Mouse (Mus musculus): ENCODE measurements at regions not wholly inside any gene's neighbourhood (a gene's known extent, or its start where the extent isn't known, plus 50 kb on each side); places are given as distances from the start of the nearest gene placed in this dataset.
A peak's percentile ranks its signal among the peaks of the same experiment; 100 is the strongest.

DNA sequence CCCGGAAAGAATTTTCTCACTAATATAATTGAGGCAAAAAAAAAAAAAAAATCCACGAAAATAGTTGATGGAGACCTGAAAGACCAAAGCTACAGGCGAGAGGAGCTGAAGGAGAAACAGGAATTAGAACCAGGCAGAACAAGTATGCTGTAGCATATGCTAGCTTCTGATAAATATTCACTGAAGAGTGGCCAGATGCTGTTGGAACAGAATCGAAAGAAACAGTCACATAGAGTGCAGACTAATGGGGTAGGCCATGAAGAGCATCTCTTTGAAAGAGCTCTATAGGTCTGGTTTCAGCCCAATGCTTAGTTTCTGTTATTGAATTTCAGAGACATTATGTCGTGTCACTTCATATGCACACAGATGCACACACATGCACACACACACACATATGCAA, 386.3 kb upstream of the Slc30a5 start:
- no peak for DNase-seq (ENCODE audit: low spot score)

DNA sequence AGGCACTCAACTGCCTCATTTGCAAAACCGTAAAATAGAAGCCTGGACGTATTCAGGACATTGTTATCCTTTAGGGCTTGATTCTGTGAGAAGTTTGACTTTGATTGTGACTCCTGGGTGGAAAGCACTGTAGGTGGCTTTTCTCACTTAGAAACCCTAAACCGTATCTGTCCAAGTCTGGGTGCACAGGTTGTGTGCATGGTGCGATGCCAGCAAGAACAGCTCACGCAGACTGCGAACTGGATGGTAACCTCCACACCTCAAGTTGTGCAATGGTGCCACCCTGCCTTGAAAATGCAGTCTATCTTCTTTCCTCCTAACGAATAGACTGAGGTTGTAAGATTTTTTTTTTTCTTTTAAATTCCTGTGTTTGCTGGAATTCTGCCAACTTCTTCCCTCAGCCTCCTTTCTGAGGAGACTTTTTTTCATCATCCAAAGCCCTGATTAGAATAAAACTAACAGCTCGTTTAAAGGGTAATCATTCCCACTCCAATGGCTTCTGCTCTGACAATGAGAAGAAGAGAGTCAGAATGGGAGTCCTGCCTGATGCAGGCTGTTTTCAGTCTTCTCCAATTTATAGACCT, 383.8 kb upstream of the Slc30a5 start:
- no peak for DNase-seq (ENCODE audit: low spot score)

DNA sequence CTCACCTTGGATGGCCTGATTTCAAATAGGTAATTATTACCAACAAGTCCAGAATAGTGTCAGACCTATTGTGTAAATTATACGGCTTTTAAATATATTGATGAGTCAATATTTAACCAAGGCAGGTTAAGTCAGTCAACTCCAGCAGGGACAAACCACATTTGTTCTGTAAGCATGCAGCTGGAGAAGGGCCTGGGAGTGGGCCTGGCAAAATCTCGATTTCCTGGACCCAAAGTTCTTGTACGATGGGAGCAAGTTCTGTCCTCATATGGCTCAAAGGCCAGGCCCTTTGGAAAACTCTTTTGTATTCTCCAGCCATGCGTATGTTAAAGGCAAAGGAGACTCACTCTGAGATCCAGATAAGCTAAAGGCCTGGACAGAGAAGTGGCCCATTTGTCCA, 383.2 kb upstream of the Slc30a5 start:
- DNase-seq (ENCODE audit: low spot score), result no peak

DNA sequence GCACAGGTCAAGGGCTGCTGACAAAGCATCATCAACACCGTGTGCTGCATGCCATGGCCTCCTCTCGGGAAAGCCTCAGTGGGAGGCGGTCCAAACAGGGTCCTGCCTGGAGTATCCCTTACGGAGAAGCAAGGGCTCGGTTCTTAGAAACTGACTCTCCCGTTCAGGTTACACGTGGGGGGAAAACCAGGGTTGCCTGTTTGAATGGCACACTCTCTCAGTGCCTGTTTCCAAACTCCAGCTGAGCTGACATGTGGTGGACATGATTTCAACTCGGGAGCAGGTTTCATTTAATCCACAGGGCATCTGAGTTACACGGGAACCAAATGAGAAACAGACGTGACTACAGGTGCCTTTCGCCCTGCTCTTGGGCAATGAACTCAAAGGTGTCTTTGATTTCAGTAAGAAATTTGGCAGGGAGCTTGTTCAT, 382.6 kb upstream of the Slc30a5 start:
- no peak for DNase-seq (ENCODE audit: low spot score)

DNA sequence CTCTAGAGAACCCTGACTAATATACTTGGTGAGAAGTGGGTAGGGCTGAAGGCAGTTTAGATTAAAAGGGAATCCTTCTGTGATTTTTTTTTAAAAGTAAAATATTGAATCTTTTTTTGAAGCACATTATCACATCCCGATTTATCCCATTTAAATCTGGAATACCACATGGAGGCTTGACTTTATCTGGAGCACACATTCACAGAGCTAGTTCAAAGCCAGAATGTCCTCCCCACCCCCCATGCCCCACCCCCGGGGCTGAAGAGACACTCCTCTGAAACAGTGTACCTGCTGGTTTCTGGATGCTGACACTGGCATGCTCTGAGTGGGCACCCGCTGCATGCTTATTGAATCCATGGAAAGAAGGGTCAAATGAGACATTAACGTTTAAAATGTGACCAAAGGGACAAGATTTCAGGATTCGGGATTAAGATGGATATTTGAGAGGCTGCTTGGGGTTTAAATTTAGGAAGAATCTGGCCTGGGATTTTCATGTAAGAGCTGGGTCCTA, 382.0 kb upstream of the Slc30a5 start:
- no peak for DNase-seq (ENCODE audit: low spot score)

DNA sequence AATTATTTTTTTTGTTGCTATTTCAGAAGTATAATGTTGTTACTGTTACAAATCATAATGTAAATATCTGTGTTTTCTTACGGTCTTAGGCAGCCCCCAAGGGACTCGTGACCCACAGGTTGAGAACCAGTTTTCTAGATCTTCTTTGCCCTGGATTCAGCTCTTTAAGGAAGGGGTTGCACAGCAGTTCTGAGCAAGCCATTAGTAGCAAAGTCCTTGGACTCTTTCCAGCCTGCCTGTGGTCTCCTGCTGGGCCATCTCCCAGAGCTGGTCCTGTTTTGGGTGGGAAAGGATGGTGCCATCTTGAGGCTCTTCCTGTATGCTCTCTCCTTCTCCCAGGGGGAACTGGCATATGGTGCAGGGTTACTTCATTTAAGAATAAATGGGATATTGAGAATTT, 380.9 kb upstream of the Slc30a5 start:
- no peak for DNase-seq (ENCODE audit: low spot score)

DNA sequence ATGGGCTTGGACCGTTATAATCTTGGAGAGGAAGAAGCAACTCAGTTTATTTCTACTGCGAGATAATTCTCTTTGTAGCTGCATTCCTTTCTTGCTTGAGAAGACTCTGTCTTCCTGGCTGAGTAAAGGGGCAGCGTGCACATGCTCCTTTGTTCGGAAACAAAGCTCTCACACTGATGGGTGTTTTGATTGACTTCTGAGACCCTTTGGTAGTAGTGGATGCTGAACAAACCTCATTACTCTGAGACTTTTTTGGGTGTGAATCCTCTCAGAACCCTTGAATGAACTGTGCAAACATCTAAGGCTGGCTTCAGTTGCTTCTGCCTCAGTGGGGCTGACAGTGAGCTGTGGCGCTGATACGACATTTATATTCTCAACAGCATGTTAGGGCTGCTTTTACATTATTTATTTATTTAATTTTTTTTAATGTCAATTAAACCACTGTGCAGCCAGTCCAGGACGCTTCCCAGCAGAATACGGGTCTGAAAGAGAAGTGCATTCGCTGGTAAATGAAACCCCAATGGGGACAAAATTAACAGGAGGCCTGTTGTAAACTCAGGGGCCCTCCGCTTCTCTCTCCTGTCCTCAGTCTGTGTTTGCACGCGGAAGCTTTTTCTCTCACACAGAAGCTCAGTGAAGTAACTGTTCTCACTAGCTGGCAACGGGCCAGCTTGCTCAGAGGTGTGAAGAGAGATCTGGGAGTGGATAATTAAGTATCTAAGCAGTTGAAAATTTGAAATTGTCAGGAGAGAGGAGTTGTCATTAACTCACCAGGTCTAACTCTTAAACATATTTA, 380.1 kb upstream of the Slc30a5 start:
- peak; percentile 63 for DNase-seq (ENCODE audit: low spot score)

DNA sequence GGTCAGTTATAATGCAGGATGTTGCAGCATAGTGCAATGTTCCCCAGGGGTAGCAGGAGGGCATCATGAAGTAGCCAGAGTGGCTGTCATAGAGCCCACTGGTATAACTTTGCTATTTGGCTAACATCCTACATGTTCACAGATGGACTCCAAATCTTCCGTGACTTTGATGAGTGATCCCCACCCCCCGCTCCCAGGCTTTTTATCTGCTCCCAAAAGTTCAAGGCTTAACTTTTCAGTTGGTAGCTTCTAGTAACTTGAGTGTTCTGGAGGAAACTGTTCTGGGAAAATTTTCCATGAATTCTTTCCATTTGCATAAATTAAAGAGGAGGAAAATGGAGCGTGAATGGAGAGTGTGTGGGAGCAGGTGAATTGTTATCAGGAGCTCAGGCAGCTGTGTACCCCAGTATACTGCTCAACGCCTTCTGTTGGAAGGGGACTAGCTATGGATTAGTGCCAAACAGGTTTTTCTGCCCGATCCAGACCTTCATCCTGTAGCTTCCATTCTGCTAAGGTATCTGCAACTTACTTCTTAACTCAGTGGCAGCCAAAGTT, 379.2 kb upstream of the Slc30a5 start:
- no peak for DNase-seq (ENCODE audit: low spot score)

DNA sequence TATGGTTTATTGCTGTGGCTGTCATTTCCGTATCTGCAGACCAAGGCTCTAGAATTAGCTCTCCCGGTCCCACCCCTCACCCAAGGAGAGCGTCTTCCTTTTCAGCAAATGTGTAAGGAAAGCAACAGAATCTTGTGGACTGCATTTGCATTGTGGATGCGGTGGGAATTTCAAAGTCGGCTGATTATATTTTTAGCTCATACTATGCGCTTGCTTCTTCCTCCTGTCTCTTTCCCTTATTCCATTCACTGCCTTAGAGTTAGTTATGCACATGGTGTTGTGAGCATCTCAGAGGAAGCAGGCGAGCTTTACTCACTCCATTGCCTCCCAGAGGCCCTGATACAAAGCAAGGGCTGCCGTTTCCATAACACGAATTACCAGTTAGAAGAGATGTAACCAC, 375.6 kb upstream of the Slc30a5 start:
- no peak for DNase-seq (ENCODE audit: low spot score)

DNA sequence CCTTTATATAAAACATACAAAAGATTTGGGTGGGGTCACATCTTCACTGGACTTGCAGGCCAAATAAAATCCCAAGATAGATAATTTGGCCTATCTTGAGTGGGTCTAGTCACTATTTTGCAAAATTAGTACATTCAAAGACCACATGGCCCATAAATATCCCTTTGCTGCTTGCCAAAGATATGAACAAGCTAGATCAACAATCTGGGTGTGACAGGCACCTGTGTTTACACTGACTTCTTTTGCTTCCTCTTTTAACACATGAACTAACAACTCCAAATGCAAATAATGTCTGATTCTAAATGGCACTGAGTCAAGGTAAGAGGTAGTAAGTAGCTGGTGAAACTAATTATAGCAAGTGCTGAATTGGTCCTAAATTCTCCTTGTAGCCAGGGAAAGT, 370.2 kb upstream of the Slc30a5 start:
- no peak for DNase-seq (ENCODE audit: low spot score)

DNA sequence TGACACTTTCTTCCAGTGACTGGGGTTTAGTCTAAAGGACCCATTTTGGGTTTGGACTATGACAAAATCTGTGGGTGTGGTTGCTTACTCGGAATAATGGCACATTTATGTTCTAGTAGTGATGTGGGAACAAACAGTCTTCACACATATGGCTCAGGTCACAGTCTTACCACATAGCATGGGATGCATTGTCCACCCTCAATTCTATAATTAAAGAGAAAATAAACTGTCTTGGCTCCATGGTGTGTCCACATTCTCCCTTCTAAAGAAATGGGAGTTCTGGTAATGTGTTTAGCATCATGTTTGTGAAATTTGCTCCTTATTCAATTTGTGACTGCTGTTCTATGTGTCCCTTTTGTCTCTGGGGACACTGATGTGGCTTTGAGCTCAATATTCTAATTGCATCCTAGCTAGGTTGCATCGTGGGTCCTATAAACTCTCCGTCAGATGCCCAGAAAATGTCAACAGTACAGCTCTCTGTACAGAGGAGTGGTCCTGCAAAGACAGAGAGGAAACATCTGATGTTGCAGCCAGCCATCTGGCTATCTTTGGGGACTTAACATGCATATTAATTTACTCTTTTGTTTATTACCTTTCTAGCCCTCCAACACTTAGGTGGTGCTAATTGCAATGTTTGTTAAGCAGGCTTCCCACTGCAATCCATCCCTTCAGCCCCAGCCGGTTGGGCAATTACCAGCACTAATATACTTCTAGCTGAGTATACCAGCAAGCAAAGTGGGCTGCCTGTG, 369.5 kb upstream of the Slc30a5 start:
- no peak for DNase-seq (ENCODE audit: low spot score)

DNA sequence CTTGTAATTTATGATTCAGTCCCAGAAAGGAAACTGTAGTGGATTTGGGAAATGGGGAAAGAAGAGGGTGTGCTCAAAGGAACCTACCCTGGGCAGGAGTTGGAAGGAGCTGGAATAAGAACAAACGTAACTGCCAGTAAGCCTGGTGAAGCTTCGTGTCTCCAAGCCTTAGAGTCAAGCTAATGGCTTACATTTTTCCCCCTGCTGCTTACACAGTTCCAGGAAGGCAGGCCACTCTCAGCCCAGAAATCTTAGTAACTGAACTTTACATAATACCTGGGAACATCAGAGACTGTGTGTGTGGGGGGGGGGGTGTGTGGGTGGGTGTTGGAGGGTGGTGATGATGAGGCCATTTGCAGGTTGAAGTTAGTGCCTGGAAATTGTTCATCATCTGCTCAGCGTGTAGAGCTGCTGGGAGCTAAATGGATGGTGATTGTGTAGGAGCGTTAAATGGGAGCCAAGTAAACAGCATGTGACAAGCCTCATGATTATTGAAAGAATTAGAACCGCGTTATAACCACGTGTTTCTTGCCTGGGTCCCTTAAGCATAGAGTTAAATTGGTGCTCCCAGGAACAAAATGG, 357.1 kb upstream of the Slc30a5 start:
- no peak for DNase-seq (ENCODE audit: low spot score)

DNA sequence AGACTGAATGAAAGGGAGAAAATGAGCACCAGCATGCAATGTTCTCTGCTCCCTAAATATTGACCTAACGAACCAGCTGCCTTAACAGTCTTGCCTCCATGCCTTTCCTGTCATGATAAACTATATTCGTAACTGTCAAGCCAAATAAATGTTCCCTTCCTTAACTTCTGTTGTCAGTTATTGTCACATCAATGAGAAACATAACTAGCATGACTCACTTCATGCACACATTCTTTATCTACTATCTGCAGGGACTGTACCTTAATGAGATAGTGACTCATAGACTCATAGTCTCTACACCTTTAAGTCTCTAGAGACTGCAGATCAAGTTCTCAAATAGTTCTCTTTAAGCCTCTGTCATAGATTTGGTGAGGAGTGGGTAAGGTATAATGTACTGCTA, 349.2 kb upstream of the Slc30a5 start:
- DNase-seq (ENCODE audit: low spot score), result no peak

DNA sequence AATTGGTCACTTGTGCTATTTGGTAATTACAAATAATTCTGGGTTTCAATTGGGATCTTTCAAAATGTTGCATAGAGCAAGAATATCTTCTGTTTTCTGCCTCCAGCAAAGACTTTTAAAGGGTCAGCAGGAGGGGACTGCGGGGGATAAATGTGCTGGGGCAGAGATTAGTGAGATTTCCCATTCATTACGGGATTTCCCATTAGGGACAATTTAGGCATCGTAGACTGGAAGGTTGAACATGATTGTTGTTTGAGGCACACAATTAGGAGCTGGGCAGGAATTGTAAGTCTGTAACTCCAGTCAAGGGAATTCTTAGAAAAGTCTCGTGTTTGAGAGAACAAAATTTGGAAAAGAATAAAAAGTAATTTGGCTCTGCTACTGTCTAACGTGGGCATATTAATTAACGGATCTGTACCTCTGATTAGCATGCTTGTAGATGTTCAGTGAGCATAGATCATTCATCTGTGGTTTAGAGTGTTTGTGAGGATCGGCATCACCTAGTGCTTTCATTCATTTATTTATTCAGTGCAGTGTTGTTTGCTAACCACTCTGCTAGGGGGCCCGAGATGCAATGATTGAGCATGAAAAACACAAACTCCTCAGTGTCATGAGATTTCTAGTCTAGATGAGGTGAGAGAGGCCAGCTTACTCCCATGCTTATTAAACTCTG, 341.9 kb upstream of the Slc30a5 start:
- peak; percentile 43 for DNase-seq (ENCODE audit: low spot score)

DNA sequence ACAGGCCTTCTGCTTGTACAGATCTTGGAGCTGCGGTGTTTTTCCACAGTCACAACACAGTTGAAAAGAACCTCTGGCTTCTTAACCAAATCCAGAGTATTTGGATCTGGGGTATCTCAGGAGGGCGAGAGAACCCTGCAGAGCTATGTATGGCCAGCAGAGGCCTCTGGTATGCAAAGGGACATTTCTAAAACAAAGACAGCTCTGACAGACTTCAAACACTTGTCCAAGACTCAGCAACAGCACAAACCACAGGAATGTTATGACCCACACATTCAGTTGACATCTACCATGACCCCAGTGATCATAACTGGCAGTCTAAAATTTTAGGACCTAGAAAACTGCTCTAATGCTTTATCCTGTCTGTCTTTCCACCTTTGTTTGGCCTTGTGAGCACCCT, 328.5 kb upstream of the Slc30a5 start:
- no peak for DNase-seq (ENCODE audit: low spot score)

DNA sequence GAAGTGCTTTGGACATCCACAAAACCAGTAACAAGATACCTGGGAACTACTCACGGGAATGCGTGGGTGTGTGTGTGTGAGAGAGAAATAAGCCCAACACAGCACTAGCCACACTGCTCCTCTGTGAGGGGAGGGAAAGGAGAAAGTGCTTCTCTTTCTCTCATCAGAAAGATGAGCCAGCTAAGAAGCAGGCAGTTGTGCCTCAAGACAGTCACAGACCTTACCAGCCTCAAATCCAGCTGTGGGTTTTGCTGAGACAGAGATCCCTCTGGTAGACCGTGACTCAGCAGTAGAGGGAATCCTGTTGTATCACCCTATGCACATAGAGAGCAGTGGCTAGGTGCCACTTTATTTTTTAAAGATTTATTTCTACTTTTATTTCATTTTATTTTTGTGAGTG, 326.7 kb upstream of the Slc30a5 start:
- DNase-seq (ENCODE audit: low spot score), result no peak

DNA sequence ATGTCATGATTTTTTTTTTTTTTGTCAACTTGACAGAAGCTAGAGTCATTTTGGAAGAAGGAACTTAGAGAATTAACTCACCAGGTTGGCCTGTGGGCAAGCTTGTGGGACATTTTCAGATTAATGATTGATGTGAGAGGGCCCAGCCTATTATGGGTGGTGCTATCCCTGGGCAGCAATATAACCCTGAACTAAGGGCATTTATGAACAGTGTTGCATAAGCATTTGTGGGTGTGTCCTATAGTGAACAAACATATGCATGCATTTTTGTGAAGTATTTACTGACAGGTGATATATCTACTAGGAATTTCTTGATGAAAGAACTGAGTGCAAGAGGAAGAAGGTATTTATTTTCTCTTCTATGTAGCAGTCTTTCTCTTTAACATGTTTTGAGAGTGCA, 320.5 kb upstream of the Slc30a5 start:
- DNase-seq (ENCODE audit: low spot score), result no peak

DNA sequence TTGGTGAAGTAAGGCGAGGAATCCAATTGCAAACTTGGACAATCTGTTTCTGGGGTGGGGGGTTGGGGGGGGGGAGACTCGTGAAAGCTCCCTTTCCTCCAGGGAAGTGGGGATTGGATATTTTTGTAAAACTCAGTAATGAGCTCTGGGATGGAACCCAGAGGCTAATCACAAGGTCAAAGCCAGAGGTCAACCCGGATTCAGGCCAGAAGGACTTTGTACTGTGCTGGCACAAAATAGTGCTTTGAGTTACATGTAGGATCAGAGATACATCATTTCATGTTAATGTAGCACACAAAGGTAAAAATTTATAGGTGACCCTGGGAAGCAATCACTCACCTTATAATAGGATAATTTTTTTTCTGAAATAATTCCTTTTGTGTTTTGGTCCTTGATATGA, 309.5 kb upstream of the Slc30a5 start:
- DNase-seq (ENCODE audit: low spot score), result no peak

DNA sequence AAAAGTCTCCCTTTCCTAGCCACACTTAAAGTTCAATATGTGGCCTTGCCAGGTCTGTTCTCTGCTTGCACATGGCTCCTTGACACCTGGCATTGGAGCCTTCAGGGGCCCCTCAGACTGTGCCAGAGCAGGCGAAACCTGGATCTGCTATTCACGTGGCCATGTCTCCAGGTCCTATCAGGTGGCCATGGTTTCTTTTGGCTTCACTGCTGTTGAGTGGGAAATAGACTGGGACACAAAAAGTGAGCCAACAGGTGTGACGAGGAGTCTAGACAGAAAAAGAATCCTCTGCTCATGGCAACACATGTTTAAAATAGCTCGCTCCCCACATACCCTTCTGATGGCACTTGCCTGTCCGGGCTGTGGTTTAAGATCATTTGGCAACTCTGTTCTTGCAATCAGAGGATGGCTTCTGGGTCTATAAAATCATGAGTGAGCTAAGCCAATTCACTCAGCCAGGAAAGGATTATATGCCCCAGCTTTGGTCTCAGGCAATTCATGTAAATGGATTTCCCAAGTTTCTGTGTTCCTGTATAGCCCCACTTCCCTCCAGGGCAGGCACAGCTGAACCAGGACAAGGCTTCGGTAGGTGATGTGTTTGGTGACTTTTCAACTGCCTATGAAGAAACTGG, 309.0 kb upstream of the Slc30a5 start:
- DNase-seq (ENCODE audit: low spot score), result no peak

DNA sequence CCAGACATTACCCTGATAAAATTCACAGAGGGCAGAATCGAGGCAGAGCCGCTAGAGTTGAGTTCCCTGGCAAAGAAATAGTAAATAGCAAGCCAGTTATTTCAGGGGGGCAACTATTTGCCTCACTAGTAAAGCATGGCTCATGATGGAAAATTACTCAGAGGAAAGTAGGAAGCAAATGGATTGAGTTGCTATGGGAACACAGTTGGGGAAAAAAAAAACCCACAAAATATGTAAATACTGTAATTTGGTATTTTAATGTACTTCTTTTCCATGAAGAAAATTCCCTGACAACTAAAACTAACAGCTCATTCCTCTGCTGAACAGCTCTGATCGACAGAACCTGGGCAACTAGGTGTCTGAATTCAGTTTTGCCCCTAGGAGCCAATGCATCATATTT, 296.2 kb upstream of the Slc30a5 start:
- no peak for DNase-seq (ENCODE audit: low spot score)

DNA sequence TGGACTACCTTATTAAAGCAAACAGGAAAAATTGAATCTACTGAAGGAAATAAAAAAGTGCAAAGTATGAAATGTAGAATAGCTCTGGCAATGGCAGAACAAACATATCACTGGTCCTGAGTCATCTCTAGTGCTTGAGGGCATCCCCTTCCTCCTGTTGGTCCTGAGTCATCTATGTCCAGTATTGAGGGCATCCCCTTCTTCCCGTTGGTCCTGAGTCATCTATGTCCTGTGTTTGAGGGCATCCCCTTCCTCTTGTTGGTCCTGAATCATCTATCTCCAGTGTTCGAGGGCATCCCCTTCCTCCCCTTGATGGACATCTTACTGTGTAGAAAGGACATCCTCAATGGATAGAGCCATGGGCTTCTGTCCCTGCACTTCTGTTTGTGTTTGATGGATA, 294.6 kb upstream of the Slc30a5 start:
- DNase-seq (ENCODE audit: low spot score), result no peak
